In genomic region chr3:68583031-68583693, GRCm38 (mm10) we compare ENCODE assay signal across 9 mouse cellular contexts.
DNase-seq lines count a peak whose midpoint lies in the region; ATAC-seq and TF ChIP-seq lines count a peak whose summit lies in the region.
"Had no signal": no experiment of that assay in that cellular context is flagged by ENCODE, and none has a peak within 500 bp of the region (broad histone marks: within the 10 kb centered on the region; RNA-seq: fewer than 3 reads in every experiment).

No protein-coding gene starts in this region.

- no peak overlapping the region for H3K27ac ChIP-seq in testis, adult 2 months (ENCODE audit: control insufficient read depth, insufficient read depth, low read depth, low read length)
- H3K27ac ChIP-seq in heart, embryonic 16.5 days (ENCODE audit: low read length): peak overlapping the region; percentile 90
- H3K27ac ChIP-seq in limb, embryonic 15.5 days: no peak overlapping the region
- H3K27ac ChIP-seq in stomach, embryonic 15.5 days: peak overlapping the region; percentile 57; the same call in 1 of the 2 replicates

- no peak for TF ChIP-seq CTCF in testis, adult 2 months (IDR thresholded peaks at IDR 0.05; ENCODE audit: control insufficient read depth, insufficient read depth, insufficient replicate concordance, low read depth, low read length)

- WGBS in heart, embryonic 16.5 days: 13% methylated on average over 14 of the region's 14 CpGs
- 8% methylated on average over 14 of the region's 14 CpGs for WGBS in limb, embryonic 15.5 days
- WGBS in stomach, embryonic 15.5 days: 12% methylated on average over 14 of the region's 14 CpGs

- H3K9me3 ChIP-seq in heart, embryonic 16.5 days (replicated peaks; ENCODE audit: control insufficient read depth, low read length): no peaks in the 10 kb centered on the region
- H3K9me3 ChIP-seq in limb, embryonic 15.5 days: no peaks in the 10 kb centered on the region
- H3K9me3 ChIP-seq in stomach, embryonic 15.5 days: no peaks in the 10 kb centered on the region

- peak overlapping the region; percentile 46 for H3K9ac ChIP-seq in heart, embryonic 16.5 days (ENCODE audit: low read length)
- H3K9ac ChIP-seq in limb, embryonic 15.5 days: no peak overlapping the region
- H3K9ac ChIP-seq in stomach, embryonic 15.5 days: no peak overlapping the region

- no peak for TF ChIP-seq POLR2A in testis, adult 2 months (IDR thresholded peaks at IDR 0.05; ENCODE audit: control insufficient read depth, low read depth, low read length)

- H3K4me1 ChIP-seq in testis, adult 2 months (ENCODE audit: control insufficient read depth, insufficient read depth, low read length): peaks cover 5% of the 10 kb centered on the region; the same call in 1 of the 2 replicates
- H3K4me1 ChIP-seq in heart, embryonic 16.5 days (ENCODE audit: control insufficient read depth, insufficient read depth, low read length): peaks cover 49% of the 10 kb centered on the region
- peaks cover 29% of the 10 kb centered on the region for H3K4me1 ChIP-seq in limb, embryonic 15.5 days
- H3K4me1 ChIP-seq in stomach, embryonic 15.5 days: peaks cover 20% of the 10 kb centered on the region

- H3K4me2 ChIP-seq in heart, embryonic 16.5 days (ENCODE audit: low read depth, low read length): peak overlapping the region; percentile 57
- peak overlapping the region; percentile 22 for H3K4me2 ChIP-seq in limb, embryonic 15.5 days
- H3K4me2 ChIP-seq in stomach, embryonic 15.5 days: peak overlapping the region; percentile 42

- ATAC-seq in heart, embryonic 16.5 days (replicated peaks; ENCODE audit: extremely low read depth, insufficient read depth, low FRiP score): 0 out of 2 replicates have a peak, but pooled peaks have one; percentile 20
- ATAC-seq in limb, embryonic 15.5 days (ENCODE audit: insufficient number of reproducible peaks, low FRiP score, low TSS enrichment, low read depth): no peak
- ATAC-seq in stomach, embryonic 15.5 days (ENCODE audit: insufficient read depth, low FRiP score, low read depth): no peak
- no peak for ATAC-seq in granulocyte monocyte progenitor cell, adult 5-6 weeks (replicated peaks; ENCODE audit: poor library complexity, severe bottlenecking)
- no peak for ATAC-seq in cerebellum, adult (ENCODE audit: insufficient number of reproducible peaks, low FRiP score, low TSS enrichment)

- H3K27me3 ChIP-seq in testis, adult 2 months (ENCODE audit: control insufficient read depth, insufficient read depth, low read length): no peaks in the 10 kb centered on the region
- no peaks in the 10 kb centered on the region for H3K27me3 ChIP-seq in heart, embryonic 16.5 days (ENCODE audit: control insufficient read depth, insufficient read depth, low read length)
- no peaks in the 10 kb centered on the region for H3K27me3 ChIP-seq in limb, embryonic 15.5 days
- H3K27me3 ChIP-seq in stomach, embryonic 15.5 days (replicated peaks): no peaks in the 10 kb centered on the region
- H3K27me3 ChIP-seq: Patski had no signal

- no peaks in the 10 kb centered on the region for H3K36me3 ChIP-seq in testis, adult 2 months (ENCODE audit: control insufficient read depth, insufficient read depth, low read length)
- no peaks in the 10 kb centered on the region for H3K36me3 ChIP-seq in heart, embryonic 16.5 days (ENCODE audit: control insufficient read depth, insufficient read depth)
- H3K36me3 ChIP-seq in limb, embryonic 15.5 days: no peaks in the 10 kb centered on the region
- H3K36me3 ChIP-seq in stomach, embryonic 15.5 days: no peaks in the 10 kb centered on the region

- DNase-seq in testis, postnatal 14 days (ENCODE audit: low spot score): no peak
- DNase-seq in gastrocnemius, adult 8-10 months (ENCODE audit: low spot score in 2 of 2): no peak

- H3K4me3 ChIP-seq in testis, adult 2 months (ENCODE audit: control insufficient read depth, low read depth, low read length): 0 out of 2 replicates have a peak overlapping the region, but pooled peaks have one; percentile 4
- peak overlapping the region; percentile 40 for H3K4me3 ChIP-seq in heart, embryonic 16.5 days (ENCODE audit: low read length)
- H3K4me3 ChIP-seq in limb, embryonic 15.5 days: no peak overlapping the region
- H3K4me3 ChIP-seq in stomach, embryonic 15.5 days (replicated peaks): 0 out of 2 replicates have a peak overlapping the region, but pooled peaks have one; percentile 5

Comparison
In these comparisons a context has a peak if more than half of its experiments do, and no peak if none do; other contexts are left out.
1. H3K27ac ChIP-seq: peak in heart, embryonic 16.5 days (single experiment) and stomach, embryonic 15.5 days (single experiment); none in testis, adult 2 months (single experiment) and limb, embryonic 15.5 days (single experiment).
2. Peak in every context shown above with its lines, with median percentiles within 50 percentile points of each other: H3K4me2 ChIP-seq.